Mouse (Mus musculus) heart, embryonic 11.5 days (tissue): ENCODE measurements at regions not wholly inside any gene's neighbourhood (a gene's known extent, or its start where the extent isn't known, plus 50 kb on each side); places are given as distances from the start of the nearest gene placed in this dataset.

Source experiments
- ATAC-seq: fragments of 200-750 bp; cut with Nextera tagmentation; replicated peaks from 2 replicates; pipeline ENCODE4 v1.8.0; 2017; ENCODE audit warnings: moderate library complexity; ENCODE audit not compliant: insufficient number of reproducible peaks, low FRiP score, low TSS enrichment
- H3K27ac ChIP-seq: fragments of 300-500 bp; sonication (generic); 2 replicates; pipeline ENCODE4 v1.5.1; 2014; ENCODE audit warnings: mild to moderate bottlenecking, low read depth, low read length
- H3K27me3 ChIP-seq: fragments of 300-500 bp; sonication (generic); 2 replicates; pipeline ENCODE4 v1.6.1; 2014; ENCODE audit warnings: mild to moderate bottlenecking, low read length, mixed read lengths; ENCODE audit not compliant: control insufficient read depth, insufficient read depth
- H3K36me3 ChIP-seq: fragments of 300-500 bp; sonication (generic); 2 replicates; pipeline ENCODE4 v1.6.1; 2014; ENCODE audit warnings: mild to moderate bottlenecking, low read length, moderate library complexity, mixed read lengths; ENCODE audit not compliant: control insufficient read depth, insufficient read depth
- H3K4me1 ChIP-seq: fragments of 300-500 bp; sonication (generic); 2 replicates; pipeline ENCODE4 v1.6.1; 2014; ENCODE audit warnings: low read length; ENCODE audit not compliant: control insufficient read depth, insufficient read depth
- H3K4me2 ChIP-seq: fragments of 300-500 bp; sonication (generic); 2 replicates; pipeline ENCODE4 v1.6.1; 2014; ENCODE audit warnings: mild to moderate bottlenecking, moderate library complexity
- H3K4me3 ChIP-seq: fragments of 300-500 bp; sonication (generic); 2 replicates; pipeline ENCODE4 v1.5.1; 2014; ENCODE audit warnings: low read depth, low read length
- H3K9ac ChIP-seq: fragments of 300-500 bp; sonication (generic); 2 replicates; pipeline ENCODE4 v1.6.1; 2014; ENCODE audit warnings: mild to moderate bottlenecking, low read depth, low read length, moderate library complexity
- H3K9me3 ChIP-seq: fragments of 300-500 bp; sonication (generic); replicated peaks from 2 replicates; pipeline ENCODE4 v1.6.1; 2016; ENCODE audit warnings: low read length; ENCODE audit not compliant: control insufficient read depth
- WGBS: fragments of 180-500 bp; shearing (Covaris S2); extraction: QIAGEN DNeasy Blood & Tissue Kit; methylation state at CpG from one replicate; pipeline ENCODE4 v1.1.7; 2014; ENCODE audit not compliant: insufficient replicate concordance; 5-methylcytosine and 5-hydroxymethylcytosine counted together

- ATAC-seq = no peak
- Histone ChIP-seq H3K36me3 (no peaks in the 10 kb centered on the region), H3K4me3 (no peak overlapping the region), H3K4me1 (no peaks in the 10 kb centered on the region), H3K27me3 (no peaks in the 10 kb centered on the region), H3K4me2 (no peak overlapping the region), H3K9ac (no peak overlapping the region), H3K27ac (no peak overlapping the region), H3K9me3 (no peaks in the 10 kb centered on the region)
- WGBS = 65% methylated on average over 4 of the region's 4 CpGs
Measured at GRCm38 (mm10) chr2:159519066-159519465, 724.5 kb downstream of the Dhx35 start.

GRCm38 (mm10) chr2:159523739-159524138, 729.1 kb downstream of the Dhx35 start:
- ATAC-seq = no peak
- Histone ChIP-seq H3K9me3 (no peaks in the 10 kb centered on the region), H3K4me1 (no peaks in the 10 kb centered on the region), H3K27me3 (no peaks in the 10 kb centered on the region), H3K4me3 (no peak overlapping the region), H3K36me3 (no peaks in the 10 kb centered on the region), H3K9ac (no peak overlapping the region), H3K27ac (no peak overlapping the region), H3K4me2 (no peak overlapping the region)
- WGBS = 67% methylated on average over 2 of the region's 2 CpGs

GRCm38 (mm10) chr2:159534951-159535350, 740.3 kb downstream of the Dhx35 start:
- H3K9ac ChIP-seq = no peak overlapping the region
- H3K27ac ChIP-seq = no peak overlapping the region
- H3K27me3 ChIP-seq = no peaks in the 10 kb centered on the region
- ATAC-seq = no peak
- no peaks in the 10 kb centered on the region for H3K9me3 ChIP-seq
- H3K4me2 ChIP-seq = no peak overlapping the region
- WGBS = 55% methylated on average over 2 of the region's 2 CpGs
- no peaks in the 10 kb centered on the region for H3K4me1 ChIP-seq
- H3K36me3 ChIP-seq = no peaks in the 10 kb centered on the region
- H3K4me3 ChIP-seq = no peak overlapping the region

GRCm38 (mm10) chr2:159539261-159539660, 744.7 kb downstream of the Dhx35 start:
- H3K27me3 ChIP-seq = no peaks in the 10 kb centered on the region
- no peaks in the 10 kb centered on the region for H3K36me3 ChIP-seq
- no peak overlapping the region for H3K9ac ChIP-seq
- no peak overlapping the region for H3K4me3 ChIP-seq
- no peak overlapping the region for H3K27ac ChIP-seq
- no peaks in the 10 kb centered on the region for H3K4me1 ChIP-seq
- no peak for ATAC-seq
- no peak overlapping the region for H3K4me2 ChIP-seq
- no peaks in the 10 kb centered on the region for H3K9me3 ChIP-seq

GRCm38 (mm10) chr2:159557567-159557966, 763.0 kb downstream of the Dhx35 start:
- no peak for ATAC-seq
- 79% methylated on average over 3 of the region's 3 CpGs for WGBS
- no peak overlapping the region for H3K9ac ChIP-seq

GRCm38 (mm10) chr2:159565255-159565654, 768.7 kb downstream of the Gm826 start:
- H3K36me3 ChIP-seq = no peaks in the 10 kb centered on the region
- no peak for ATAC-seq
- H3K9me3 ChIP-seq = no peaks in the 10 kb centered on the region
- H3K9ac ChIP-seq = no peak overlapping the region
- no peak overlapping the region for H3K27ac ChIP-seq
- H3K4me3 ChIP-seq = no peak overlapping the region
- 84% methylated on average over 4 of the region's 4 CpGs for WGBS
- no peak overlapping the region for H3K4me2 ChIP-seq
- H3K27me3 ChIP-seq = no peaks in the 10 kb centered on the region
- no peaks in the 10 kb centered on the region for H3K4me1 ChIP-seq

More at GRCm38 (mm10) chr2:159557567-159557966, 763.0 kb downstream of the Dhx35 start:
- H3K4me2 ChIP-seq = no peak overlapping the region
- no peaks in the 10 kb centered on the region for H3K4me1 ChIP-seq
- no peaks in the 10 kb centered on the region for H3K9me3 ChIP-seq
- no peaks in the 10 kb centered on the region for H3K27me3 ChIP-seq
- no peaks in the 10 kb centered on the region for H3K36me3 ChIP-seq
- H3K4me3 ChIP-seq = no peak overlapping the region
- H3K27ac ChIP-seq = no peak overlapping the region

GRCm38 (mm10) chr2:159565921-159566320, 768.0 kb downstream of the Gm826 start:
- H3K4me1 ChIP-seq = no peaks in the 10 kb centered on the region

GRCm38 (mm10) chr2:159566461-159566860, 767.5 kb downstream of the Gm826 start:
- no peaks in the 10 kb centered on the region for H3K27me3 ChIP-seq
- 54% methylated on average over 5 of the region's 5 CpGs for WGBS
- H3K4me2 ChIP-seq = no peak overlapping the region
- no peak for ATAC-seq
- no peaks in the 10 kb centered on the region for H3K36me3 ChIP-seq
- H3K9ac ChIP-seq = no peak overlapping the region
- no peak overlapping the region for H3K4me3 ChIP-seq
- no peaks in the 10 kb centered on the region for H3K4me1 ChIP-seq
- no peak overlapping the region for H3K27ac ChIP-seq
- no peaks in the 10 kb centered on the region for H3K9me3 ChIP-seq

More at GRCm38 (mm10) chr2:159565921-159566320, 768.0 kb downstream of the Gm826 start:
- WGBS = 80% methylated on average over 5 of the region's 5 CpGs
- no peak overlapping the region for H3K4me3 ChIP-seq
- H3K27me3 ChIP-seq = no peaks in the 10 kb centered on the region
- H3K27ac ChIP-seq = no peak overlapping the region
- no peaks in the 10 kb centered on the region for H3K36me3 ChIP-seq
- no peaks in the 10 kb centered on the region for H3K9me3 ChIP-seq
- ATAC-seq = no peak
- H3K4me2 ChIP-seq = no peak overlapping the region
- no peak overlapping the region for H3K9ac ChIP-seq

DNA sequence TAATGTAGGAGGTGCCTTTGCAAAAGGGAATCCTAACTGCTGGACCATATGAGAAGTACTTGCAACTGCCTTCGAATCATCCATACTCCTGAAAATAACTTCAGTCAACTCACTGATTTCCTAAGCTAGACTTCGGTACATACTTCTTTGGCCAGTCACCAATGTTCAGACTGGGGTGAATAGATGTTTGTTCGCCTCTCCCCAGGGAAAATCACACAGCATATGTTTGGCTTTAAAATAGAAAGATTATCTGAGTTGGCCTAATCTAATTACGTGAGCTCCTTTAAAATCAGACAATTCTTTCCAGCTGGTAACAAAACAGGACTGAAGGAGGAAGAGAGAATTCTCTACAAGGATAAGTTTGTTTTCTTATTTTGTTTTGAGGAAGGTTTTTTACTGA, 765.6 kb downstream of the Gm826 start:
- Histone ChIP-seq H3K9me3 (no peaks in the 10 kb centered on the region), H3K4me2 (no peak overlapping the region), H3K4me3 (no peak overlapping the region), H3K27me3 (no peaks in the 10 kb centered on the region), H3K4me1 (no peaks in the 10 kb centered on the region), H3K27ac (no peak overlapping the region), H3K9ac (no peak overlapping the region), H3K36me3 (no peaks in the 10 kb centered on the region)
- ATAC-seq = no peak
- 77% methylated on average over 4 of the region's 4 CpGs for WGBS
